Mouse (Mus musculus) limb, embryonic 11.5 days (tissue): Measurements from ENCODE around the gene Pdcd4. TPM values are rescaled to one million over a fixed set of nuclear protein-coding genes. Genes with fewer than 3 reads are reported as not detected.
"Not testable (repeated sequence)": the region's sequence is repeated elsewhere in the genome, so short reads cannot be mapped to it uniquely, and the experiment has no call there.

Experiments used
- ATAC-seq: fragments of 200-750 bp; cut with Nextera tagmentation; 2 replicates; pipeline ENCODE4 v1.8.0; 2017; ENCODE audit warnings: low read depth; ENCODE audit not compliant: insufficient number of reproducible peaks, low FRiP score, low TSS enrichment
- DNase-seq: peaks from one replicate; pipeline ENCODE4 v3.0.0-alpha.2; 2015; ENCODE audit warnings: low spot score
- H3K27ac ChIP-seq: fragments of 300-500 bp; sonication (generic); replicated peaks from 2 replicates; pipeline ENCODE4 v1.5.1; 2014; ENCODE audit warnings: low read depth, mild to moderate bottlenecking, low read length
- H3K27me3 ChIP-seq: fragments of 300-500 bp; sonication (generic); 2 replicates; pipeline ENCODE4 v1.6.1; 2014; ENCODE audit warnings: mild to moderate bottlenecking, low read length, mixed read lengths; ENCODE audit not compliant: control insufficient read depth, insufficient read depth
- H3K36me3 ChIP-seq: fragments of 300-500 bp; sonication (generic); 2 replicates; pipeline ENCODE4 v1.6.1; 2014; ENCODE audit warnings: mild to moderate bottlenecking, low read length, moderate library complexity, mixed read lengths; ENCODE audit not compliant: control insufficient read depth, insufficient read depth
- H3K4me1 ChIP-seq: fragments of 300-500 bp; sonication (generic); 2 replicates; pipeline ENCODE4 v1.6.1; 2014; ENCODE audit warnings: low read length, mixed read lengths; ENCODE audit not compliant: control insufficient read depth, insufficient read depth
- H3K4me2 ChIP-seq: fragments of 300-500 bp; sonication (generic); 2 replicates; pipeline ENCODE4 v1.6.1; 2014; ENCODE audit warnings: low read depth, mild to moderate bottlenecking, moderate library complexity; ENCODE audit not compliant: severe bottlenecking
- H3K4me3 ChIP-seq: fragments of 300-500 bp; sonication (generic); 2 replicates; pipeline ENCODE4 v1.5.1; 2014; ENCODE audit warnings: low read depth, low read length
- H3K9ac ChIP-seq: fragments of 300-500 bp; sonication (generic); 2 replicates; pipeline ENCODE4 v1.6.1; 2014; ENCODE audit warnings: mild to moderate bottlenecking, low read length
- H3K9me3 ChIP-seq: fragments of 300-500 bp; sonication (generic); 2 replicates; pipeline ENCODE4 v1.6.1; 2016; ENCODE audit warnings: low read length; ENCODE audit not compliant: control insufficient read depth
- WGBS: fragments of 180-500 bp; shearing (Covaris S2); extraction: QIAGEN DNeasy Blood & Tissue Kit; methylation state at CpG from one replicate; pipeline ENCODE4 v1.1.7; 2014; 5-methylcytosine and 5-hydroxymethylcytosine counted together
- polyA plus RNA-seq: library from polyadenylated mRNA; unstranded; fragments of >200 nt; fragmentation: Nextera tagmentation; extraction: Ambion mirVana; gene quantifications from 2 replicates; pipeline ENCODE4 v1.2.1, GENCODE M21; 2014

Pdcd4 gene
- polyA plus RNA-seq, 1 experiment from 2014 or later: 75.5 TPM

GRCm38 (mm10) chr19:53899941-53900610 lies 8.0 kb downstream of the Pdcd4 start:
- no peak for ATAC-seq
- Histone ChIP-seq H3K9me3 (no peaks in the 10 kb centered on the region), H3K27me3 (no peaks in the 10 kb centered on the region), H3K4me3 (no peak overlapping the region), H3K4me2 (no peak overlapping the region), H3K9ac (no peak overlapping the region), H3K36me3 (no peaks in the 10 kb centered on the region), H3K4me1 (peaks cover 2% of the 10 kb centered on the region; the same call in 1 of the 2 replicates), H3K27ac (no peak overlapping the region)
- no peak for DNase-seq
- 83% methylated on average over 14 of the region's 14 CpGs for WGBS

- H3K36me3 ChIP-seq: no peaks in the 10 kb centered on the region
- H3K27ac ChIP-seq: no peak overlapping the region
- no peaks in the 10 kb centered on the region for H3K9me3 ChIP-seq
- DNase-seq (peak; percentile 41), ATAC-seq (no peak)
- no peaks in the 10 kb centered on the region; the same call in 1 of the 2 replicates for H3K4me1 ChIP-seq
- peak overlapping the region; percentile 93 for H3K4me3 ChIP-seq
- H3K9ac ChIP-seq: peak overlapping the region; percentile 78
- WGBS: 62% methylated on average over 15 of the region's 15 CpGs
- peak overlapping the region; percentile 74 for H3K4me2 ChIP-seq
- no peaks in the 10 kb centered on the region for H3K27me3 ChIP-seq
These were observed 10.1 kb downstream of the Pdcd4 start for GRCm38 (mm10) chr19:53901931-53902738.

GRCm38 (mm10) chr19:53902739-53903487 lies 10.9 kb downstream of the Pdcd4 start:
- WGBS: under 1% methylated on average over 50 of the region's 61 CpGs
- Histone ChIP-seq H3K27ac (peak overlapping the region; percentile 79), H3K9me3 (no peaks in the 10 kb centered on the region), H3K27me3 (no peaks in the 10 kb centered on the region), H3K4me2 (peak overlapping the region; percentile 74), H3K9ac (peak overlapping the region; percentile 78), H3K4me1 (no peaks in the 10 kb centered on the region; the same call in 1 of the 2 replicates), H3K4me3 (peak overlapping the region; percentile 93), H3K36me3 (no peaks in the 10 kb centered on the region)
- ATAC-seq (peak; percentile 98), DNase-seq (peak; percentile 100)

- DNase-seq (peak; percentile 61), ATAC-seq (peak; percentile 8)
- Histone ChIP-seq H3K9me3 (no peaks in the 10 kb centered on the region), H3K4me3 (peak overlapping the region; percentile 93), H3K4me1 (no peaks in the 10 kb centered on the region; the same call in 1 of the 2 replicates), H3K4me2 (peak overlapping the region; percentile 65), H3K36me3 (no peaks in the 10 kb centered on the region), H3K9ac (peak overlapping the region; percentile 72), H3K27ac (peak overlapping the region; percentile 79), H3K27me3 (no peaks in the 10 kb centered on the region)
- under 1% methylated on average over 33 of the region's 83 CpGs for whole genome bisulfite sequencing
These were observed 11.7 kb downstream of the Pdcd4 start for GRCm38 (mm10) chr19:53903507-53904321.

- Histone ChIP-seq H3K27ac (no peak overlapping the region), H3K4me2 (peak overlapping the region; percentile 65), H3K4me3 (no peak overlapping the region), H3K36me3 (no peaks in the 10 kb centered on the region), H3K27me3 (no peaks in the 10 kb centered on the region), H3K4me1 (no peaks in the 10 kb centered on the region; the same call in 1 of the 2 replicates), H3K9me3 (no peaks in the 10 kb centered on the region), H3K9ac (no peak overlapping the region)
- ATAC-seq (no peak), DNase-seq (no peak)
- WGBS: 85% methylated on average over 7 of the region's 7 CpGs
These were observed 12.9 kb downstream of the Pdcd4 start for GRCm38 (mm10) chr19:53904833-53905480.

GRCm38 (mm10) chr19:53906033-53906702 lies 14.1 kb downstream of the Pdcd4 start:
- DNase-seq: no peak
- Histone ChIP-seq H3K27ac (no peak overlapping the region), H3K9ac (no peak overlapping the region), H3K4me2 (no peak overlapping the region), H3K4me3 (no peak overlapping the region), H3K27me3 (no peaks in the 10 kb centered on the region), H3K9me3 (no peaks in the 10 kb centered on the region), H3K4me1 (no peaks in the 10 kb centered on the region; the same call in 1 of the 2 replicates), H3K36me3 (no peaks in the 10 kb centered on the region)
- WGBS: 47% methylated on average over 6 of the region's 6 CpGs
- ATAC-seq: no peak

- not testable (repeated sequence) for DNase-seq, H3K36me3 ChIP-seq, H3K9me3 ChIP-seq, H3K4me2 ChIP-seq, H3K27me3 ChIP-seq, H3K4me3 ChIP-seq, H3K27ac ChIP-seq, H3K9ac ChIP-seq, H3K4me1 ChIP-seq, ATAC-seq
These were observed 14.7 kb downstream of the Pdcd4 start for GRCm38 (mm10) chr19:53906703-53907070.
